Mouse (Mus musculus) liver, embryonic 14.5 days (tissue): ENCODE measurements around the gene Mapkapk3. TPM values are rescaled to one million over a fixed set of nuclear protein-coding genes. Genes with fewer than 3 reads are reported as not detected.

Source experiments
- ATAC-seq: fragments of 200-750 bp; cut with Nextera tagmentation; 2 replicates; pipeline ENCODE4 v1.8.0; 2017; ENCODE audit warnings: moderate number of reproducible peaks, mild to moderate bottlenecking, moderate library complexity; ENCODE audit not compliant: insufficient read depth
- DNase-seq, 3 experiments: peaks; one replicate each; pipeline ENCODE4 v3.0.0-alpha.2; 2012 to 2013; ENCODE audit warnings: low read depth in 3 of 3, low spot score in 3 of 3
- H3K27ac ChIP-seq: fragments of 300-500 bp; sonication (generic); 2 replicates; pipeline ENCODE4 v1.5.1; 2014; ENCODE audit warnings: moderate library complexity, mild to moderate bottlenecking, control low read depth, inconsistent platforms
- H3K27me3 ChIP-seq: fragments of 300-500 bp; sonication (generic); 2 replicates; pipeline ENCODE4 v1.6.1; 2014; ENCODE audit warnings: mild to moderate bottlenecking, low read length, moderate library complexity; ENCODE audit not compliant: control insufficient read depth, insufficient read depth
- H3K36me3 ChIP-seq: fragments of 300-500 bp; sonication (generic); replicated peaks from 2 replicates; pipeline ENCODE4 v1.6.1; 2014; ENCODE audit warnings: low read depth; ENCODE audit not compliant: control insufficient read depth, insufficient read depth
- H3K4me1 ChIP-seq, 2 experiments: fragments of 200-500 bp in 1 of 2; fragments of 300-500 bp in 1 of 2; sonication (generic) in 1 of 2; replicated peaks; 2 replicates each; pipeline ENCODE4 v1.6.1; 2012 to 2014; ENCODE audit warnings: antibody characterized with exemption in 1 of 2, inconsistent platforms in 1 of 2, low read length in 1 of 2; ENCODE audit not compliant: control insufficient read depth in 2 of 2, insufficient read depth in 2 of 2
- H3K4me2 ChIP-seq: fragments of 300-500 bp; sonication (generic); 2 replicates; pipeline ENCODE4 v1.6.1; 2014; ENCODE audit warnings: low read depth, mild to moderate bottlenecking, control low read depth, moderate library complexity
- H3K4me3 ChIP-seq, 2 experiments: fragments of 200-500 bp in 1 of 2; fragments of 300-500 bp in 1 of 2; sonication (generic) in 1 of 2; 2 replicates each; pipeline ENCODE4 v1.5.1; 2012 to 2014; ENCODE audit warnings: low read depth in 2 of 2, low read length in 2 of 2, mild to moderate bottlenecking in 2 of 2, control low read depth in 1 of 2, inconsistent platforms in 1 of 2, moderate library complexity in 1 of 2; ENCODE audit not compliant: insufficient read depth in 1 of 2
- H3K9ac ChIP-seq: fragments of 300-500 bp; sonication (generic); replicated peaks from 2 replicates; pipeline ENCODE4 v1.6.1; 2014; ENCODE audit warnings: mild to moderate bottlenecking, control low read depth, moderate library complexity
- H3K9me3 ChIP-seq: fragments of 300-500 bp; sonication (generic); 2 replicates; pipeline ENCODE4 v1.6.1; 2016; ENCODE audit warnings: low read length, mixed read lengths; ENCODE audit not compliant: control insufficient read depth
- CTCF ChIP-seq: IDR thresholded peaks from 2 replicates; pipeline ENCODE4 v1.5.1; 2016; ENCODE audit warnings: antibody characterized with exemption, low read depth, control low read depth
- EP300 ChIP-seq: IDR thresholded peaks from 2 replicates; pipeline ENCODE4 v1.6.1; 2016; ENCODE audit warnings: antibody characterized with exemption, low read depth
- WGBS: fragments of 180-500 bp; shearing (Covaris S2); extraction: QIAGEN DNeasy Blood & Tissue Kit; methylation state at CpG from one replicate; pipeline ENCODE4 v1.1.7; 2014; ENCODE audit not compliant: insufficient replicate concordance; 5-methylcytosine and 5-hydroxymethylcytosine counted together
- polyA plus RNA-seq, 2 experiments: library from polyadenylated mRNA; depleted of rRNA in 1 of 2; stranded (reverse) in 1 of 2; unstranded in 1 of 2; fragments of >200 nt; fragmentation: Nextera tagmentation in 1 of 2; extraction: Ambion mirVana in 1 of 2; gene quantifications; 2 replicates each; pipeline versions ENCODE4 v1.2.1 to v1.2.3; 2012 to 2014

Gene Mapkapk3
- polyA plus RNA-seq, 2 experiments, result 6.2 to 8.0 TPM

DNA sequence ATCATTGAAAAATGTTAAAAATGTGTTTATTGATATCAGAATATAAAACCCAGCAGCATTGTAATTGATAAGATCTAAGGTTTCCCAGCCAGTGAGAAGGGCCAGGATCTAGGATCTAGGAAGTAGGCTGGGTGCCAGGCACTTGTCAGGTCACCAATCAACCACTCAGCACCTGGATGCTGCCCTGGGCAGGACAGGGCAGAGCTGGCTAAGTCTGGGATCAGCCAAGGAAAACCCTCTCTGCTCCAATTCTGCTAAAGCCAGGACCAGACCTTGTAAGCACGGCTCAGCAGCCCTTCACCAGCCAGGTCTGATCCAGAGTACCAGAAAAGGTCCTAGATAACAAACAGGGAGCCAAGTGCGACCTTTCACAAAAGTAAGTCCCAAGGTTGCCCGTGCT lies 34.8 kb downstream of the Mapkapk3 start:
- DNase-seq, result no peak
- H3K27me3 ChIP-seq, result no peaks in the 10 kb centered on the region
- H3K36me3 ChIP-seq, result no peaks in the 10 kb centered on the region
- no peak overlapping the region for H3K9ac ChIP-seq
- no peak overlapping the region for H3K4me2 ChIP-seq
- H3K9me3 ChIP-seq, result no peaks in the 10 kb centered on the region
- WGBS, result 67% methylated on average over 3 of the region's 3 CpGs
- TF ChIP-seq EP300 (no peak), CTCF (no peak)
- no peak overlapping the region for H3K27ac ChIP-seq
- H3K4me3 ChIP-seq, result no peak overlapping the region
- H3K4me1 ChIP-seq, result no peaks in the 10 kb centered on the region
- no peak for ATAC-seq

DNA sequence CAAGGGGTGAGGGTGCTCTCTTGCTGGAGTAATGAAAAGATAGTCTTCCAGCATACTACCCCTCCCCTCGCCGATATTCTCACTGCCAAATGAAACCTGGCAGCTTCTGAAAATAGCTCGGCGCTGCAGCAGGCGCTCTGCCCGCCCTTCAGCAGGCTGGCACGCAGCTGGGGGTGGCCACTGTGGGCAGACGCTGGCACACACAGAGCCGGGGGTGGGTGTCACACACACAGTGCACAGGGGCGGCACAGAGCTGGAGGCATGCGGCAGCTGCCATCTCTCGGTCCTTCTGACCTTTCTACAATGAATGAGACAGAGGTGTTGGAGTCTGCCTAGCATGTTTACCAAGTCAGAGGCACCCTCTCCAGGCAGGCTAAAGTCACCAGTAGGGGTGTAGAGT lies 35.2 kb downstream of the Mapkapk3 start:
- no peak for ATAC-seq

DNA sequence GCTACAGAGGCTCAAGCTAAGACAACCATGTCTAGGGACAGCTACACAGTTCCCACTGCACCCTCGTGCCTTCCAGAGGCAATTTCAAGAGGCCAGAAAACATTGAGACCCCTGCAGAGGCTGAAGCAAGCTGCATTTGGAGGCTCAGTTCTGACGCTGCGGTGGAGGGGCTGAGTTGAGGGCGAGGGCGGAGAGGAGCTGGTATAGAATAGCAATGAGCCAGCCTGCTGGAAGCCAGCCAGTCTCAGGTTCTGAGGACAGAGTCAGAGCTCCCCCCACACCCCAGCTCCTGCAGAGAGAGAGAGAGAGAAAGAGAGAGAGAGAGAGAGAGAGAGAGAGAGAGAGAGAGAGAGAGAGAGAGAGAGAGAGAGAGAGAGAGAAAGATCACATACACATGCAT lies 37.5 kb downstream of the Mapkapk3 start:
- Histone ChIP-seq H3K9me3 (no peaks in the 10 kb centered on the region), H3K27ac (no peak overlapping the region), H3K4me1 (no peaks in the 10 kb centered on the region), H3K27me3 (no peaks in the 10 kb centered on the region), H3K4me3 (no peak overlapping the region), H3K9ac (no peak overlapping the region), H3K4me2 (no peak overlapping the region), H3K36me3 (no peaks in the 10 kb centered on the region)
- ATAC-seq (no peak), DNase-seq (no peak)
- TF ChIP-seq CTCF (no peak), EP300 (no peak)
- WGBS, result 45% methylated on average over 5 of the region's 5 CpGs

More for the DNA sequence above, 35.2 kb downstream of the Mapkapk3 start:
- 75% methylated on average over 12 of the region's 12 CpGs for WGBS
- H3K36me3 ChIP-seq, result no peaks in the 10 kb centered on the region
- no peaks in the 10 kb centered on the region for H3K9me3 ChIP-seq
- H3K4me2 ChIP-seq, result no peak overlapping the region
- no peaks in the 10 kb centered on the region for H3K27me3 ChIP-seq
- DNase-seq, result no peak
- no peak for TF ChIP-seq CTCF
- TF ChIP-seq EP300, result no peak
- no peak overlapping the region for H3K9ac ChIP-seq
- H3K4me1 ChIP-seq, result no peaks in the 10 kb centered on the region
- H3K4me3 ChIP-seq, result no peak overlapping the region
- H3K27ac ChIP-seq, result no peak overlapping the region

DNA sequence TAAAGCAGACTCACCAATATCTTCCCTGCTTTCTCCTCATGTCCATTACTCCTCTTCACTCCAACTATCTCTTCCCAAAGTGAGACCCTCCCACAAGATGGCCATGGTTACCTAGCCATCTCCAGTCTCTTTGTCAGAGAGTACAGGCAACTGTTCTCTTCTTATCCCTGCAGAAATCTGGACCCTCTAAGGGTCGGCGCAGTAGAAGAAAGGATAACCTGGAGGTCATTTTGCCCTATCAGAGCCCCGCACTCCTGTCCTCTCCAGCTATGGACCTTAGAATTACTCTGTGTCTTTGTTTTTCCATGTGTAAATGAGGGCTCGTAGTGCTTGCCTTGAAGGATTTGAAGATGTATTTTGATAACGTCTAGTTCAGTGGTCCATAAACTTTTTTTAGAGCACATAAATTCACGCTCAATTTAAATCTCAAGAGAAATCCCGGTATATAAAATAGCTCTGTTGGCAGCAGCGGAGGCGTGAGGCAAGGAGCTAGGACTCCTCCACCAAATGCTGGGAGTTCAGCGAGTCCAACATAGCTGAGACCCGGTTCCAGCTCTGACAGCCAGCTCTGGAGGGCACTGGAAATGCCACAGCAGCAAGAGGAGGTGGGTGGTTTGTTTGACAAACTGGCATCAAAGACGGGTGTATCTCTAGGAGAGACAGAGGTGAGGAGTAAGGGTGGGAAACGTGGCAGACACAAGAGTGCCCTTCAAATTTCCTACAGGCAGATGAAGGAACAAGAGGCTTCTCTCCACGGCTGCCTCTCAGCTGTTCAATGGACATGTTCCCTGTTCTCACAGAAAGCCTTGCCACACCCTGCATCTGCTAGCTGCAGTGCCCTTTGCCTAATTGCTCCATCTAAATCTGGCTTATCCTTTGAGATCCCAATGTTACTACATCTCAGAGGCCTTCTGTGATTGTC lies 39.0 kb downstream of the Mapkapk3 start:
- no peak overlapping the region for H3K4me2 ChIP-seq
- no peaks in the 10 kb centered on the region for H3K36me3 ChIP-seq
- TF ChIP-seq EP300 (no peak), CTCF (no peak)
- H3K27me3 ChIP-seq, result no peaks in the 10 kb centered on the region
- ATAC-seq (no peak), DNase-seq (no peak)
- H3K4me1 ChIP-seq, result no peaks in the 10 kb centered on the region
- H3K27ac ChIP-seq, result no peak overlapping the region
- H3K9me3 ChIP-seq, result no peaks in the 10 kb centered on the region
- H3K9ac ChIP-seq, result no peak overlapping the region
- 61% methylated on average over 14 of the region's 14 CpGs for WGBS
- no peak overlapping the region for H3K4me3 ChIP-seq

DNA sequence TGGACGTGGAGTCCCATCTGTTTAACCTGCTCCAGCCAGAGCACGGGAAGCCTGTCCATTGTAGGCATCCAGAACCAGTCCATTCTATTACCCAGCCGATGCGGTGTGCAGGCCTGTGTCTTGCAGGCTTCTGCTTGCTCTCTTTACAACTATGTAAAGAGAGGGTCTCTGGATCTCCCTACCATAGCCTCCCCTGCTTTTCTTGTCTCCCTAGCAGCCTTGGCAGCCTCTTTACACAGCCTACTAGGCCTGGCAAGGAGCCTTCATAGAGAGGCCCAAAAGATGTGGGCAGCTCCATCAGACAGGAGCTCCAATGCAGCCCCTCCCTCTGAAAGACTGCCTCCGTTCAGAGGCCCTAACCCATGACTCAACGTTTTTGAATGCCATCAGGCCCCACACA lies 40.5 kb downstream of the Mapkapk3 start:
- TF ChIP-seq EP300 (no peak), CTCF (no peak)
- H3K4me3 ChIP-seq, result no peak overlapping the region
- H3K36me3 ChIP-seq, result no peaks in the 10 kb centered on the region
- WGBS, result 49% methylated on average over 6 of the region's 6 CpGs
- H3K9ac ChIP-seq, result no peak overlapping the region
- no peak overlapping the region for H3K4me2 ChIP-seq
- H3K9me3 ChIP-seq, result no peaks in the 10 kb centered on the region
- H3K27ac ChIP-seq, result no peak overlapping the region
- H3K4me1 ChIP-seq, result no peaks in the 10 kb centered on the region
- no peaks in the 10 kb centered on the region for H3K27me3 ChIP-seq
- ATAC-seq, result no peak
- DNase-seq, result no peak
